Mouse (Mus musculus): ENCODE measurements around the gene Olfr884.

Olfr884 gene

DNA sequence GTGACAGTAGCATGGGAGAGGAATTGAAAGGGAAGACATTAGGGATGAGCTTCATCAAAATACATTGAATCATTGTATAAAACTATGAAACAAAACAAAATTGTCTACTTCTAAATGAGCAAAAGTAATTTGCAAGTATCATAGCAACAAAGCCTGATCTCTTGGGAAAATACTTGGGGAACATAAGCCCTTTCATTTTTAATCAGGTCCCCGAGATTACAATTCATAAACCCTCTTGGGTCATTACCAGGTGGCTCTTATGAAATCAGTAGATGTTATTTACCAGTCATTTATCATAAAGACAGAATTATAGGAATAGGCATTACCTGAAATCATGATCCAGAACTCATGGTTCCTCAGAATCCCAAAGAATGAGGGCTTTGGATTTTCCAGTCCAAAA is at the start of gene Olfr884:
Olfr884 (plus strand) TSS at position 301 of the 400 bp plus-strand sequence.
- DNase-seq = no peak

DNA sequence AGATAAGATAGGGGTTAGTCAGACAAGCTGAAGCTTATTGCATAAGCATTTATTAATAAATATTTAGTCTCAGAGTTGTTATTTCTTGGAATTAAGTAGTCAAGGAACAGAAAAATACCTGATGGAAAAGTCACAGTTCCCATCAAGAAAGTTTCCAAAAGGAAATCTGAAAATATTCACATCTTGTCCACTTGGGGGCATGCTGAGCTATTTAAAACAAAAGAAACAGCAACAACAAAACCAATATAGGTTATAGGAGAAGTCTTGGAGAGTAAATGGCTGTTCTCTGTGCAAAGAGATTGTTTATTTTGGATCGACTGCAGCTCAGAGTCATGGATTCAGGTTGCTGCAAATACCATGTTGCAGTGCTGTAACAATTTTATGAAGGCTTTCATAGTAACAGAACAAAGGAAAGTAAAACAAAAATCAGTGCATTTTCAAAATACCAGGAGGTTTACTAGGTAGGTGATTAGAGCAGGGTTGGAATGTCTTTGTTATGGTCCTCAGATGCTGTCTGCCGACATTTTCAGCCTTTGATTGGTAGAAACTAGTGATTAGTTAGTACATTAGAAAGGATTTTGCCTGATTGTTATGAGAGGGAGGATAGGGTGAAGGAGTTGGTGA is 47.7 kb upstream of the Olfr884 start:
- peak in 1 of 2 experiments; percentile 1 for DNase-seq

DNA sequence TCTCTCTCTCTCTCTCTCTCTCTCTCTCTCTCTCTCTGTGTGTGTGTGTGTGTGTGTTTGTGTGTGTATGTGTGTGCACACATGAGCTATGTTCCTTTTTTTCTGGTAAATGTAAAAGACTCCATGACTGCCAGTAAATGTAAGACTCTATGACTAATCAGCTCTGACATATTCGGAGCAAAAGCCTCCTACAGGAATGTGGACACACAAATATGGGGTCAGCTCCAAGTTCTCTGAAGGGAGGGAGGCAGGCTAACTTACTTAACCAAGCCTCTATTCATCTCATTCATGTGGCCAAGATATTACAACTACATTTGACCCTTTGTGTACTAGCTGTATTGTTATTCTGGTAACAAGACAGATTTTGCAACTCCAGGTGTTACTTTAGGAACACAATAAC is 46.3 kb upstream of the Olfr884 start:
- no peak for DNase-seq

DNA sequence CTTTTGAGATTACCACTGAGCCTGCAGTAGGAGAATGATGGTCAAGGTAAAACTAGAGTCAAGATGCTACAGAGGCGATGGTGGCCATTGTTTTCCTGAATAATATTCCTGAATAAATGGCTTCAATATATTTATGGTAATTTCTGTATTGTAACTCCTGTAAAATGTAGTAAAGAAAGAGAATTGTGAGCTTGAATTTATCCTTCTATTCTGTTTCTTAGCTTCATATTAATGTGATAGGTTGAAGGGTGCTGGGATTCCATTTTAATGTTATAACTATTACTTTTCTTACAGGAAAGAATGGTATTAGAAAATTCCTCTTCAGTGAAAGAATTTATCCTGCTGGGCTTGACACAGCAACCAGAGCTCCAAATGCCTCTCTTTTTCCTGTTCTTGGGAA is 20.8 kb upstream of the Olfr884 start, which contains the start of gene Olfr883:
Olfr883 (plus strand) TSS at position 301 of the 400 bp plus-strand sequence.
- no peak for DNase-seq

DNA sequence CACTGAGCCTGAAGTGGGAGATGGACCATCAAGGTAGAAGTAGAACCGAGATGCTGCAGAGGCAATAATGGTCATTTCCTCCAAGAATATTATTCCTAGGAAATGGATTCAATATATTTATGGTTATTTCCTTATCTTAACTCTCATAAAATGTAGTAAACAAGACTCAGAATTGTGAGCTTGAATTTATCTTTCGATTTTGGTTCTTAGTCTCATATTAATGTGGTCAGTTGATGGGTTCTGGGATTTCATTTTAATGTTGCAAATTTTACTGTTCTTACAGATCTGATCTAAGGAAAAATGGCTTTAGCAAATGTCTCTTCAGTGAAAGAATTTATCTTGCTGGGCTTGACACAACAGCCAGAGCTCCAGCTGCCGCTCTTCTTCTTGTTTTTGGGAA is 14.7 kb downstream of the Olfr884 start, which contains the start of gene Olfr885:
Olfr885 (plus strand) TSS at position 301 of the 400 bp plus-strand sequence.
- no peak for DNase-seq

DNA sequence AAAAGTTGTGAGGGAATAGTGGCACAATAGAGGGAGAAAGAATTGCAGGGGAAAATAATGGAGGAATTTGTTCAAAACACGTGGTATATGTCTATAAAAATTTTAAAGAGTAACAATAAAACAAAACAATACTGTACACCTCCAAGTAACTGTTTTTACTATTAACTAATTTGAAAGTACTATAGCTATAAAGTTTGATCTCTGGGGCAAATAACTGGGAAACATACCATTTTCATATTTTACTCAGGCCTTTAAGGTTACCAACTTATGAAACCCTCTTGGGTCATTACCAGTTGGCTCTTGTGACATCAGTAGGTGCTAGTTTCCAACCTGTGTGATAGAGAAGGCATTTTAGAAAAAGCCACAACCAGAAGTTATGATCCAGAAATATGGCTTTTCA is 37.4 kb downstream of the Olfr884 start, which contains the start of gene Olfr887:
Olfr887 (plus strand) TSS at position 301 of the 400 bp plus-strand sequence.
- no peak for DNase-seq
